Mouse (Mus musculus): ENCODE data around the gene Heyl.
A peak's percentile ranks its signal among the peaks of the same experiment; 100 is the strongest.
"Not testable (repeated sequence)": the region's sequence is repeated elsewhere in the genome, so short reads cannot be mapped to it uniquely, and the experiment has no call there.

Heyl gene

DNA sequence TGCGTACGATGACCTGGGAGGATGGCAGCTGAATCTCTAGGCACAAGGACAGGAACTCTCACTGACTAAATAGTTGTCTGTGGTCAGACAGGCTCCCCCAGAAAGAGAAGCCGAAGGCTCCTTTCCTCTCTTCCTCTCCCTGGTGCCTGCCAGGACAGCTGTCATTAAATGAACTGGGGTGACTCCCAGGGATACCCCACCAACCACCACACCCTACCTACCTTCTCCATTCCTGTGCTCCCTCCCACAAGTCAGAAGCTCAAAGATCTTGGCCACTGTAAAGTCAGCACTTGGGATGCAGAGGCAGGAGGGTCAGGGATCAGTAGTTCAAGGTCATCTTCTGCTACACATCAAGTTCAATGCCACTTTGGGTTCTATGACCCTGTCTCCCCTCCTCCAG lies 515 bp upstream of the Heyl start:
- no peak for DNase-seq (ENCODE audit: low read depth, low spot score)

DNA sequence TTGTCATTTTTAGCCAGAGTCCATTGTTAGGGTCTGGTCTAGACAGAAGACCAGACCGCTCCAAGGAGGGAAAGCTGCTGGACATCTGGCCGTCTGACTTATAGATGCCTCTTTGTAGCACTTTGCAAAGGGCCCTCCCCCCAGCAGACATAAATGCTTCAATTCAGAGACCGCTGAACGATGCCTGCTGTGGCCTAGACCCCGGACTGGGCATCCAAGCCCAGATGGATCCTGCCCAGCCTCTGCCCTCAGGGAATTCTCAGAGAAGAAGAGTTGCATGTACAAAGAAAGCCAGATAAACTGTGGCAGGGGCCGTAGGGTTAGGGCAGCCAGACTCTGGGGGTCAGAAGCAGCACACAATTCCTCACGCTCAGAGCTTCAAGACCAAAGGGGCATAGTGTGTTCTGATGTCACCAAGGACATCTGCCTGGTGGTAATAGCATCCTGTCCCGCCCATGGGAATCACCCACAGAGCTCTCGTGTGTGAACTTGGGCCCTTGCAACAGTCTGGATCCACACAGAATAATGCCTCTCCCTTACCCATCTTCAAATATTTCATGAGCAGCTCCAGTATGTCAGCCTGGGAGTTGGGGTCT lies 2.6 kb downstream of the Heyl start:
- DNase-seq (ENCODE audit: low read depth, low spot score) = no peak

DNA sequence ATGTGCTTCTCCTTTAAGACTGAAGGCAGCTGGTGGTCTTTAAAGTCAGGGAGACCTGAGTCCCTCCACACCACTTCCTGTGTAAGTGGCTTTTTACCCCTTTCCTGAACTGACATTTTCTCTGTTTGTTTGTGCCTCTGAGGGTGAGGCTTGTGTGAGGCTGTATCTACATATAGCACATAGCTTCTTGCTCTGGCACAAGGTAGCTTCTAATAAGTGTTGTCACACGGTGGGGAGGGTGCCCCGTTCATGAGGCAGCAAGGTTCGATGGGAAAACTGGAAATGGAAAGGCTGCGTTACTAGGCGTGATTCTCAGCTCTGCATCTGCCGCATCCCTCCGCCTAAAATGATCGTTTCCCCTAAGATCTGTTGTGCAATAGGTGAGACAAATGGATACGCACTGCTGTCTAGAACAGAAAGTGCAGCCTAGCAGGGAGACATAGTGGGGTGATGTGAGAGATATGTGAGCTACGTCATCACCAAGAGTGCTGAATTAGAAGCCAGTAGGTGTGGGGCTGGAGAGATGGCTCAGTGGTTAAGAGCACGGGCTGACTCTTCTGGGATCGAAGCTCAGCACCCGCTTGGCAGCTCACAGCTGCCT lies 3.2 kb downstream of the Heyl start:
- DNase-seq (ENCODE audit: low read depth, low spot score) = no peak

DNA sequence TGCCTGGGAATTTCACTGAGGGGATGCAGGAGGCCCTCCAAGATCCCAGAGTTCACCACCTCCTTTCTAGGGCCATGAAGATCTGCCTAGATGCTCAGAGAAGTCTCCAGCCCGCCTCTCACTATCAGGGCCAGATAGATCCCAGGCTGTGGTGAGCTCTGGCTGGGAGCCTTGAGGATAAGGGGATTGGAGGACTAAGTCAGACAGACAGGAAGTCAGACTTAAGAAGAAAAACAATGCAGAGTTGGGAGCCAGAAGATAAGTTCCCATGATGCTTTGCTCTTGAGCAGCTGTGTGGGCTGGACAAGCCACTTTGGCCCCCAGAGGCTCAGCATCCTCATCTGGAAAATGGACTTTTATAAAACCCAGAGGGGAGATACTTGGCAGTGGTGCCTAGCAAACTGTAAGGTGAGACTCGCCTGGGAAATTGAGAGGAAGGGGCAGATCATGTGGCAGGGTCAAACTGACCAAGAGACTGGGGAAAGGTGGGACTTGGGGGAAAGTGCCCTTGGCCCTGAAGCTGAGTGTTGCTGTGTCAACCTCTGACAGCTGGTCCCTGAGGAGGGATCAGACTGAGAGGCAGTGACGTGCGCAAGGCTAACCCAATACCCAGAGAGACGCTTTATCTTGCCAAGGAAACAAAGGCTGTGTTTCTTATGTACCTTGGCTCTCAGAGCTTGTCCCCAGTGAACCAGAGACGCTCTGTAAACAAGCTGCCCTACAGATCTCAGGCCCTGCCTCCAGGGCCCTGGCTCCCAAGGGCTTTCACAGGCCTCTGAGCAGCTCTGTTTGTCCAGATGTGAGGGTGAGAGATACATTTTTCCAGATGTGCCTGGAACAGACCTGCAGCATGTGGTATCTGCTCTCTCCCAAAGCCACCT lies 4.3 kb downstream of the Heyl start:
- DNase-seq (ENCODE audit: low read depth, low spot score) = no peak

DNA sequence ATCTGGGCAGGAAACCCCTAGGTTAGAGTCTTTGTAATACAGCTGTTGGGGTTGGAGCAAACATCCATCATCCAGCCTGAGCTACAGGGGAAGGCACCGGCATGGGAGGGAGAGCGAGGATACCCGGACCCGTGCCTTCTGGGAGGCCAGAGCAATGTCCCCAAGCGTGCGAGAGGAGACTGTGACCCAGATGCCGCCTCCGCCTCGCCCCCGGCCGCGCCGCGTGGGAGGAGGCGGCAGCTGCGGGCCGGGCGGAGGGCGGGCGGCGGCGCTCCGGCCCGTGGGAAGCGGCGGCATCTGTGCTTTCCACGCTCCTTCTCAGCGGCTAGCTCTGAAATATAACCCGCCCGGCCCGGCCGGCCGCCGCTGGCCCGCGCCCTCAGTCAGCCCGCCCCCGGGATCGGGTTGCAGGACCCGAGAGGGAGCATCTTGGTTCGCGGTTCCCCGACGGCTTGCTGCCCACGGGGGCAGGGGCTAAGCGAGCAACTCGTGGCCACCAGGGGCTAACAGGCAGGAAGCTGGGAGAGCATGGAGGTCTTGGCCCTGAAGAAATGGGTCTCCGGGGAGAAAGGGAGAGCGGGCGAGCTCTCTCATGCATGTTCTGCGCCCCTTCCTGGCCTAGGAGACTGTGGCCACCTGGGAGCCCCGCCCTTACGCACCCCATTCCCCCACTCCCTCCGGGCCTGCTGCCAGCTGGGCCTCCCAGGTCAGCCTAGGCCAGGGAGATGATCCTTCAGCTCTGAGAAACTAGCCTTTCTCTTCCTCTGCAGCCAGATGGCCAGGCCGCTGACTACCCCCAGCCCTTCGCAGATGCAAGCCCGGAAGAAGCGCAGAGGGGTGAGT lies 6.2 kb downstream of the Heyl start:
- DNase-seq (ENCODE audit: low read depth, low spot score) = no peak

DNA sequence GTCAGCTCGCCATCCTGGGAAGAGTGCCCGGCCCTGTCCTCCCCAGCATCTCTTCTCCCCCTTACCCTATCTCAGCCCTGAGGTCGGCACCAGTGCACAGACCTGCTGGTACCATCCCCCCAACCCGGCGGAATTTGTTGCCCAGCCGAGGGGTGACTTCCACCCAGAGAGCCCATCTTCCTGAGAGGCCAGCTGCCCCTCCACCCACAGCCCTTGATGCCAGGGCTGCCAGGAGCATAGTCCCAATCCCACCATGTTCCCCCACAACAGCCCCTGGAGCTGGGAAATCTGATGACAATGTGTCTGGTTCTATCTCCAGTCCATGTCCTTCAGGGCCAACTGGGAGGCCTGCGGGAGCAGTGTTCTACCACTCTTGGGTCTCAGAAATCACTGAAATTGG lies 12.9 kb downstream of the Heyl start:
- no peak for DNase-seq (ENCODE audit: low read depth, low spot score)

DNA sequence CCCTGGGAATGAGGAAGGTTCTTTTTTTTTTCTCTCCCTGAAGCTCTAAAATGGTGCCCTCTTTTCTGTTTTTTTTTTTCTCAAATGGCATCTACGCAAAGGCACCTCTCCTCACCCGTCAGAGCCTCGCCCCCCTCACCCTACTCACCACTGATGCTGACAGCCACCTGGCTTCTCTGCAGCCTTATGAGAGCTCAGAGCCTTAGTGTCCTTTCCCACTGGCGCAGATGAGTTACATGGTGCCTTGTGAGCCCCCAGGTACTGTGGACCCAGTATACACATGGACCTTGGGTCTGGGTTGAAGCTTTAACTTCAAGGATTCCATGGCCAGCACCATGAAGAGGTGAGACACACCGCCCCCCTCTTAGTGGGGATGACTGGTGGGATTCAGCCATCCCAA lies 13.3 kb downstream of the Heyl start:
- DNase-seq (ENCODE audit: low read depth, low spot score) = no peak

DNA sequence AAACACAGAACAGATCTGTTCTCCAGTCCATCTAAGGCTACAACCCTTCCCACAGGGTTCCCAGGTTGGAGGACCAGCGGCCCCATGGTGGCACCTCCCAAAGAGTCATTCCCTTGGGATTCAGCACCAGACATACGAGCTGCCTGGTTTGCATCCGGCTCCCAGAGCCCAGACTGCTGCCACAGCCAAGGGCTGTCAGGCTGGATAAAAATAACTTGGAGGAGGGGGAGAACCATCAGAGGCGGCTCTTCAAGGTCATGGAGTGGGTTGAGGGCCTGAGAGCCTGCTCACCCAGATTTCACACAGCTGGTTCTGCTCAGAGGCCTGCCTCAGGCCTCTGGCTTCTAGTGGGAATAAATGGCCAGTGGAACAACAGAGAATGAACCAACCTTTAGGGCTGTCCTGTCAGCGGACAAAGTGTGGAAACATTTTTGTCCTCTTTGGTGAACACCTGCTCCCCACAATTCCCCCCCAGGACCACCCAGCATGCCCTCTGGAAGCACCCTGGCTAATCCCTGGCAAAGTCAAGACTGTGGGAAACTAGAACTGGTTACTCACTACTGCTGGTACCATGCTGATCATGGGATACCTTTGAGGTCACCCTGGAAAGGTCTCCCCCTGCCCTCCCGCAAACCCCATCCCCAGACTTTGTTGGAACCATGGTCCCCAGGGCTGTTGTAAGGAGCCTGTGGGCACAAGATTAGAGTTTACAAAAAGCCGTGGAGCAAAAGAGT lies 14.0 kb downstream of the Heyl start:
- no peak for DNase-seq (ENCODE audit: low read depth, low spot score)

DNA sequence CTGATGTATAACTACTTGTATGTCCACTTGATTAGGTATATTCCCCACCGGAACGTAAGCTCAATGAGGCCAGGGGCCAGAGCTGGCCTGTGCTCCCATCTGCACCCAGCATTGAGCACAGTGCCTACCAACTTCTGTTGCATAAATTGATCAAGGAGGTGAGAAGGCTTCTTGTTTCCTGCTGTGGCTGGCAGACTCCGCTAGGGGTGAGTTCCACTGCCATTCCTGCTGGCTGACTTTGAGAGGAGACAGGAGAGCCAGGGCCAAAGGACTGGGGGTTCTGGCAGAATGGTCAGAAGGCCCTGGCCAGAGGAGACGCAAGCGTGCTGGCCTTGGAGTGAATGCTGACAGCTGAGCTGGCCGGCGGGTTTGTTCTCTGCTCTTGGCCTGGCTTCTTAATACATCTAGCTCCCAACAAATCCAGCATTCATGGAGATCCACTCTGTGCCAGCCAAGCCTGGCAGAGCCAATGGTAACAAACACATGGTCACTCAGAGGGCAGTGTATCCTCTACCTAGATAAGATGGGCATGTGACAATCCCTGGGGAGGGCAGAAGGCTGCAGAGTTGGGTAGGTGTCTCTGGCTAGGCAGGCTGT lies 15.7 kb downstream of the Heyl start:
- no peak for DNase-seq (ENCODE audit: low read depth, low spot score)

DNA sequence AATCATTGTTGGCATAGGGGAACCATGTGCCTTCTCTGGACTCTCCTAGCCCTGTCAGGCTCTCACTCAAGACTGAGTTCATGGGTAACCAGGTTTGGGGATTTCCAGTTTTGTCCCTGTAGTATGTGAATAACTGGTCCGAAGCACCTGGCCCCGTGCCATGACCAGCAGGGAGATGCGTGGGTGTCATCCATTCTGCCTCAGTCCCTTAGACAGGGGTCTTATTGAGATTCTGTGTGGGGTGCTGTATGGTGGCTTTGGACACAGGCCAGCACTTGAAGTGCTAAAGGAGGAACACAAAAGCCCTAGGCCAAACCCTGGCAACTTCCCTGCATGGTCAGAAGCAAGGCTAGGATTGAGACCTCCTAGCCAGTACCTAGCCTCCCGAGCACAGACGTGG lies 18.9 kb downstream of the Heyl start:
- no peak for DNase-seq (ENCODE audit: low read depth, low spot score)

DNA sequence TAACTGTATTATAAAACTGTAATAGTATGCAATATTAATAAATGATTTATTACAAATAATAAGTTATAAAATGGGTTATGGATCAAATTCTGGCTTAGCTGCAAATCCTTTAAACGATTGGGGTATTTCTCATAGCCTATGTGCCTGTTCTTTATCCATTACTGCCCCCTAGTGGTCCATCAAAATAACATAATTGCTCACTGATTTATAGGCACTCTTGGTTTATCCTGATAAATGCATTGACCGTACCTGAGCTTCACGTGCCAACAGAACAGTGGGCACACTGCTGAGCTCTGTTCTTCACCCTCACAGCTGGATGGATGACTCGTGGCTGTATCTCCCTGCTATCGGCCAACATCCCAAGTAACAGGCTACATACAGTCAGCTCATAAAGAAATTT lies 21.3 kb downstream of the Heyl start:
- peak; percentile 39 for DNase-seq (ENCODE audit: low read depth, low spot score)

DNA sequence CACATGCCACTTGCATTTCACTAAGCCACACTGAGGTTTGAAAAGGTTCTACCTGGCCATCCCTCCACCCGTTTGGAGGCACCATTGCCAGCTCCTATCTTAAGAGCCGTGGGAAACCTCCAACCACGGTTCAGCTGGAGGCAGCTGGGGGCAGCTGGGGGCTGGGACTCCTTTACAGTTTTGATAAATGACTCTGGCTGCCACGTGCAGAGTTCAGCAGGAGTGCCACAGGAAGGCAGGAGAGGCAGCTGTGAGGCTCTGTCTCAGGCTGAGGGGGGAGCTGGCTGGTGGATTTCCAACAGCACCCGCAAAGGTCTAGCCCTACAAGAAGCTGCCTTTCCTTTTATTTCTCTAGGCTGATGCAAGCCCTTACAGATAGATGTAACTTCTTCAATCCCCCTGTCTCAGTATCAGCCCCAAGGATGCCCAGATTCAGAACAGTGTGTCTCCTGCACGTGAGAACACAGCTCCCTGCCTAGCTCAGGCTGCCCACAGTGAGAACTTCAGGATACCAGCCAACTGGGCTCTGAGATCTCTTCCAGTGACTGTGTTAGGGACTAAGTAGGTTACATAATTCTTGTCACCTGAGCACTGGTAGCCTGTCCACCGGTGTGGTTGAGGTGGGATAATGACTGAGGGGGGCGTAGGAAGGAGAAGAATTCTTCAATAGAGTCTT lies 26.9 kb downstream of the Heyl start:
- no peak for DNase-seq (ENCODE audit: low read depth, low spot score)

DNA sequence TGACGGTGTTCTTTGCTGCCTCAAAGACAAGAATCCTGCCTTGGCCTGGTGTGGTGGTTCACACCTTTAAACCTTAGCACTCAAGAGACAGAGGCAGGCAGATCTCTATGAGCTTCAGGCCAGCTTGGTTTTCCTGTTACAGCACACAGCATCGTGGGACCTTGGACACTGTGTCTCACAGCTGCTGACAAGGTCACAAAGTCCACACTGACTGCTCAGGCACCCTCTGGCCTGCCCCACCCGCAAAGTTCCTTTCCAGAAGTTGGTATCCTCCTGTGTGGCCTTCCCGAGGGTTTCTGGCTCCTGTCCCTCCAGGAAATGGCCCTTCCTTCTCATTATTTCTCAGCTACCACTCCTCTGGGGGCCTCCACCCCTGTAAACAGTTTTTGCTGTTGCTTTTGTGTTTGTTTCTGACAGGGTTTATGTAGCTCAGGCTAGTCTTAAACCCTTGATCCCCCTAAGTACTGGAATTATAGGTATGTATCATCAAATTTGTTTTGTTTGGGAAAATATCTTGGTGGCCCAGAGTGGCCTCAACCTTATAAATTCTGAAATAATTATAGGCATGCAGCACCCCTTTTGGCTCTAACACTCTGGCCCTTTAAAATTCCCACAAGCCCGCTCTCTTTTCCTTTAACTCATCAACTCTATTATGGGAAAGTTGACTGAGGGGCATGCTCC lies 28.5 kb downstream of the Heyl start, which contains the start of gene Pabpc4:
Pabpc4 (plus strand) TSS at position 631 of the 681 bp plus-strand sequence.
- DNase-seq (ENCODE audit: low read depth, low spot score) = no peak

DNA sequence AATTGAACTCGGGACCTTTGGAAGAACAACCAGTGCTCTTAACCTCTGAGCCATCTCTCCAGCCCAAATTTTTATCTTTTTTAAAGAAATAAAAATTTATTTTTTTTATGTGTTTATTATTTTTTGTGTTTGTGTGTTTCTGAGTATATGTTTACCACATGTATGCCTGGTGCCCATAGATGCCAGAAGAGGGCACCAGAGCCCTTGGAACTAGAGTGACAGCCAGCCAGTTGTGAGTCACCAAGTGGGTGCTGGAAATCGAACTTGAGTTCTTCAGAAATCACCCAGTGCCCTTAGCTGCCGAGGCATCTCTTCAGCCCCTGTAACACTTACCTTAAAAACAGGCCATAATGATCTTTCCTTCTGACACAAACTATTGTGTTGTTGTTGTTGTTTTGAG lies 37.7 kb downstream of the Heyl start:
- no peak for DNase-seq (ENCODE audit: low read depth, low spot score)

DNA sequence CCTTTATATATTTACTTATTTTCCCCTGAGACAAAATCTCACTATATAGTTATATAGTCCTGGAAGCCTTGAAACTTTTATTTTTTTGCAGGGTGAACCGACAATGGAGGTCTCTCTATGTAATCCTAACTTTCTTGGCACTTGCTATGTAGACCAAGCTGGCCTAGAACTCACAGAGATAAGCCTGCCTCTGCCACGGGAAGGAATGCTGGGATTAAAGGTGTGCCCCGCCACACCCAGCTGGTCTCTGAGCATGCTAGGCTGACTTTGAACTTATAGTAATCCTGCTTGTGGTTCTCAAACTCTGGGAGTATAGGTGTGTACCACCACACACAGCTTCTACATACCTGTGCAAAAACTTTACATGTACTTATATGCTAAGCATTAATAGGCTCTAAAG lies 46.8 kb downstream of the Heyl start:
- DNase-seq (ENCODE audit: low read depth, low spot score) = no peak

DNA sequence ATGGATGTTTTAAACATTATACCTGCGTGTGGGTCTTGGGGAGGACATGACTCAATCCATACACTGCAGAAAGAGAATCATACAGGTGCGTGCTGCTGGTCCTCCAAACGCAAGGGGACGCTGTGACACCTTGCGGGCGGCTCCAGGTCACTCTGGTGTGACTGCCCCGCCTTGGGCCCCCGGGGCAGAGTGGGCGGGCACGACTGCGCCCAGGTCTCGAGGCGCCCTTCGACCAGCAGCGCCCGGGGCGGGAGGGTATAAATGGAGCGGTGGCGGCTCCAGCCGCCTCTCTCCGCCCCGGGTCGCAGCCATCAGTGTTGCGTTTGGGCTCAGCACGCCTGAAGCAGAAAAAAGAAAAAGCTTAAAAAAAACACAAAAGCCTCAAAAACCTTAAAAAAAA lies 49.1 kb downstream of the Heyl start:
- peak; percentile 89 for DNase-seq (ENCODE audit: low read depth, low spot score)

DNA sequence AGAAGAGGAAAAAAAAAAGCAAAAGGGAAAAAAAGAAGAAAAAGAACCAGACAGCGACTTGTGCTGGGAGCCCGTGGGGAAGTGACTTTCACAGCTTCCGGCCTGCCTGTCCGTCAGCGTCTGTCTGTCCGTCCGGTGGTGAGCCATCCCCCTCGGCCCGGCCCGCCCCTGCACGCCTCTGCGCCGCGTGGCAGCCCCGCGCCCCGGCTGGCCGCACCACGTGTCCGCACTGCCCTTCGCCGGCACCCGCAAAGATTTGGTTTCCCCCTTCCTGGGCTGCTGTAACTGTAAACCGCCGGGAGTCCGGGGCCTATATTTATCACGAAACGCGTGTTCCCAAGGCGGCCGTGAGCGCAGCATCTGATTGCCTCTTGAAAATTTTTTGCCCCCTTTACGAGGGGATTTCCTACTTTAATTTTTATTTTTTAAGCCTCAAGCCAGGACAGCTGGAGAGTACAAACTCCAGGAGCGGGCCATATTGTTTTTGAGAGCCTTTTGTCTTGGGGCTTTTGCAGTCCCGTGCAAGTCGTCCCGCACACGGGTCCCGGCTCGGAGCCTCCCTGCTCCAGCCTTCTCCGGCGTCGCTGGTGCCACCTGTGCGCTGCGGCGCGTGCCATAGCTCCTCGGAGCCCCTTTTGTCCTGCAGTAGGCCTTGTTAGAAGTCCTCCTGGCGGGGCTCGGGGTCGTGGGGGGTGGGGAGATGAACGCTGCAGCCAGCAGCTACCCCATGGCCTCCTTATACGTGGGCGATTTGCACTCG lies 49.7 kb downstream of the Heyl start:
- DNase-seq (ENCODE audit: low read depth, low spot score) = not testable (repeated sequence)

DNA sequence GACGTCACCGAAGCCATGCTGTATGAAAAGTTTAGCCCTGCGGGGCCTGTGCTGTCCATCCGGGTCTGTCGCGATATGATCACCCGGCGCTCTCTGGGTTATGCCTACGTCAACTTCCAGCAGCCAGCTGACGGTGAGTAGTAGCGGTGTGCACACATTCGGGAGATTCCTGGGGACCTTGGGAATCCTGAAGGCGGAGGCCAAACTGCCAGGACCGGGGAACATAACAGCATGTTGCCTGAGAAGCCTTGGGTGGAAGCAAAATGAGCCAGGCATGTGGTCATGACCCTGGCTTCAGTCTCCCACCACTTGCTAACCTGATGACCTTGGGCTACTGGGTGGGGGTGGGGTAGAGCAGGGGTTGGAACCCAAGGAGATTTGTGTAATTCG lies 50.3 kb downstream of the Heyl start:
- not testable (repeated sequence) for DNase-seq (ENCODE audit: low read depth, low spot score)
